Mouse (Mus musculus) hindbrain, embryonic 15.5 days (tissue): ENCODE results near the gene St3gal3. TPM values are rescaled to one million over a fixed set of nuclear protein-coding genes. Genes with fewer than 3 reads are reported as not detected.

Source experiments
- ATAC-seq: fragments of 200-750 bp; cut with Nextera tagmentation; 2 replicates; pipeline ENCODE4 v1.8.0; 2017; ENCODE audit warnings: low read depth, moderate number of reproducible peaks, moderate TSS enrichment; ENCODE audit not compliant: low FRiP score
- H3K27ac ChIP-seq: fragments of 300-500 bp; sonication (generic); replicated peaks from 2 replicates; pipeline ENCODE4 v1.5.1; 2015; ENCODE audit warnings: mild to moderate bottlenecking, inconsistent platforms
- H3K27me3 ChIP-seq: fragments of 300-500 bp; sonication (generic); 2 replicates; pipeline ENCODE4 v1.6.1; 2015; ENCODE audit warnings: control low read depth, inconsistent platforms
- H3K36me3 ChIP-seq: fragments of 300-500 bp; sonication (generic); 2 replicates; pipeline ENCODE4 v1.6.1; 2015; ENCODE audit warnings: control low read depth, inconsistent platforms
- H3K4me1 ChIP-seq: fragments of 300-500 bp; sonication (generic); replicated peaks from 2 replicates; pipeline ENCODE4 v1.6.1; 2015; ENCODE audit warnings: control low read depth, inconsistent platforms
- H3K4me2 ChIP-seq: fragments of 300-500 bp; sonication (generic); 2 replicates; pipeline ENCODE4 v1.6.1; 2015; ENCODE audit warnings: moderate library complexity, mild to moderate bottlenecking, inconsistent platforms
- H3K4me3 ChIP-seq: fragments of 300-500 bp; sonication (generic); 2 replicates; pipeline ENCODE4 v1.5.1; 2015; ENCODE audit warnings: mild to moderate bottlenecking, inconsistent platforms
- H3K9ac ChIP-seq: fragments of 300-500 bp; sonication (generic); 2 replicates; pipeline ENCODE4 v1.6.1; 2015; ENCODE audit warnings: inconsistent platforms
- H3K9me3 ChIP-seq: fragments of 300-500 bp; sonication (generic); 2 replicates; pipeline ENCODE4 v1.6.1; 2016; ENCODE audit warnings: control low read depth, inconsistent platforms
- WGBS: fragments of 180-500 bp; shearing (Covaris S2); methylation state at CpG from one replicate; pipeline ENCODE4 v1.1.7; 2015; 5-methylcytosine and 5-hydroxymethylcytosine counted together
- polyA plus RNA-seq: library from polyadenylated mRNA; unstranded; fragments of >200 nt; fragmentation: Nextera tagmentation; extraction: Ambion mirVana; gene quantifications from 2 replicates; pipeline ENCODE4 v1.2.1, GENCODE M21; 2015

Gene St3gal3
- polyA plus RNA-seq, 1 experiment from 2014 or later: 15.0 TPM

DNA sequence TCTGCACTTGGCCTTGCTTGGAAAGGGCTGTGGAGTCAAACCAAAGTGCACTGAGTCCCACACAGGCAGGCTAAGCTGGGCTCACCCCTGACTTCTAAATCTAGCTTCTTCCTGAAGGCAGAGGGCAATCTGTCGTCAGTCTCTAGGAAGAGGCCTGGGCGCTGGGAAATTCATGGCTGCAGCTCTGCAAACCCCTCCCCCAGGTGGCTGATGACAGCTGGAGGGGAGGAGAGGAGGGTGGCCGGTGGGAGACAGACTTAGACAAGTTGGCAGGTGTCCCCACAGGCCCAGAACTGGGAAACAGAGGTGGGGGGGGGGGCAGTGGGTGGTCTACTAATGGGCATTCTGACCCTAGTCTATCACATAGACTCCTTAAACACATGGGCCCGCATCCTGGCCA is 177.2 kb downstream of the St3gal3 start:
- Histone ChIP-seq H3K27me3 (no peaks in the 10 kb centered on the region), H3K36me3 (peaks cover 2% of the 10 kb centered on the region), H3K4me1 (no peaks in the 10 kb centered on the region), H3K9me3 (no peaks in the 10 kb centered on the region), H3K9ac (no peak overlapping the region), H3K27ac (no peak overlapping the region), H3K4me2 (no peak overlapping the region), H3K4me3 (no peak overlapping the region)
- WGBS: 57% methylated on average over 4 of the region's 4 CpGs
- no peak for ATAC-seq

DNA sequence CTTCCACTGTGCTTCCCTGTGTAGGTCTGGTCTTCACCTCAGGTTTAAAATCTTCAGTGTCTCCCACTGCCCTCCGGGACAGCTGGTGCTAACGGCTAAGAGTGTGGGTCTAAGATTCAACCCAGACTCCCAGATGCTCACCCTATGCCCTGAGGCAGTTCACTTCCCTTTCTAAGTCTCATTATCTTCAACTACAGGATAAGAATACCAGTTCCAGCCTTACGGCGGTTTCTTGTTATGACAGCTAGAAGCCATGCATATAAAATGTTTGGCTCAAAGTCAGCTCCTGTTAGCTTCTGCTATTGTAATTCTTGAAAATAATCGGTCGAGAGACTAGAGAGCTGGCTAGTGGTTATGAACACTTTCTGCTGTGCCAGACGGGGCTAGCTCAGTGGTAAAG is 187.2 kb downstream of the St3gal3 start:
- Histone ChIP-seq H3K4me1 (no peaks in the 10 kb centered on the region), H3K9ac (no peak overlapping the region), H3K4me2 (no peak overlapping the region), H3K9me3 (no peaks in the 10 kb centered on the region), H3K4me3 (no peak overlapping the region), H3K27ac (no peak overlapping the region), H3K27me3 (no peaks in the 10 kb centered on the region), H3K36me3 (peaks cover 3% of the 10 kb centered on the region; the same call in 1 of the 2 replicates)
- no peak for ATAC-seq
- WGBS: 75% methylated on average over 7 of the region's 7 CpGs

DNA sequence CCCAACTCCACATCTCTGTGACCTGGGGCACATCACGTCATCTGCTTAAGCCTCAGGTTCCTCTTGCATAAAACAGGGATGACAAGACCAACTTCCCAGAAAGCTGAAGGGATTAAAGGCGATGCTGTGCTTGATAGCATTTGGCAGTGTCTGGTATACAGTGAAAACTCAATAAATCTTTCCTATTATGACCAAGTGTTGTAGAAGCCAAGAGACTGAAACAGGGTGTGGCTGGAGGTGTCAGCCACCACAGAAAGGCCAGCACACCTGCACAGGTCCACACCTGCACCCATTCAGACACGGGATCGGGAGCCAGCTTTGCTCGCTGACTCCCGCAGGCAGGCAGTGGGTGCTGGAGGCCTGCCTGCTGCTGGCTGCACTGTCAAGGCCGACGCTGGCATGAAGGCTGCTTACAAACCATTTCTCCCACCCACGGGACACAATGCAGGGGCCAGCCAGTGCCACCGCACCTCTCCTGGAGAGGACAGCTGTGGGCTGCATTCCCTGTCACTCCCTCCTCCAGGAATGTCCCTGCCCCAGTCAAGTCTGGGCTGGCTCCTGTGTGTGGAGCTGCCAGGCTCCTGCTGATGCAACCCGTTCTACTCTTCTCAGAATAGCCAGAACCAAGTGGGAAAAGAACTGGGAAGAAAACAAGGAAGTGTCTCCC is 187.9 kb downstream of the St3gal3 start:
- 87% methylated on average over 11 of the region's 11 CpGs for WGBS
- Histone ChIP-seq H3K4me2 (no peak overlapping the region), H3K9me3 (no peaks in the 10 kb centered on the region), H3K36me3 (no peaks in the 10 kb centered on the region), H3K4me1 (no peaks in the 10 kb centered on the region), H3K27me3 (no peaks in the 10 kb centered on the region), H3K27ac (no peak overlapping the region), H3K4me3 (no peak overlapping the region), H3K9ac (no peak overlapping the region)
- 0 out of 2 replicates have a peak, but pooled peaks have one; percentile 19 for ATAC-seq

DNA sequence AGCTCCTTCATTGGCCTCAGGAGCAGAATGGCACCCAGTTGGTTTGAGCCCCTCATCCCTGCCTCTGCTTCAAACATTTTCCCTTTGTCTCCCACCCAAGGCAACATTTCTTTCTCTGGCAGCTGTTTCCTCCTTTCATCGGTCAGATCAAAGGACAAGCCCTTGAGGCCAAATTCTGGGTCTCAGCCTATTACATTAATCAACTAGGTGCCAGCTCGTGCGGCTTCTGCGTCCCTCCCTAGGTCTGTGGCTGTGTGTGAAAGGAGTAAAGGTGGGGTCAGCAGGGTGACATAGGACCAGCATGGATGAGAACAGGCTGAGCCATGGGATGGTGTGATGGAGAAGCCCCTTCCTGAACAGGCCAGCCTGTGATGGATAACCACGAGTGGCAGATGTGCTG is 191.4 kb downstream of the St3gal3 start:
- 36% methylated on average over 5 of the region's 5 CpGs for WGBS
- Histone ChIP-seq H3K36me3 (no peaks in the 10 kb centered on the region), H3K9me3 (no peaks in the 10 kb centered on the region), H3K9ac (no peak overlapping the region), H3K4me1 (no peaks in the 10 kb centered on the region), H3K4me3 (no peak overlapping the region), H3K27me3 (no peaks in the 10 kb centered on the region), H3K4me2 (no peak overlapping the region), H3K27ac (no peak overlapping the region)
- ATAC-seq: 0 out of 2 replicates have a peak, but pooled peaks have one; percentile 23

DNA sequence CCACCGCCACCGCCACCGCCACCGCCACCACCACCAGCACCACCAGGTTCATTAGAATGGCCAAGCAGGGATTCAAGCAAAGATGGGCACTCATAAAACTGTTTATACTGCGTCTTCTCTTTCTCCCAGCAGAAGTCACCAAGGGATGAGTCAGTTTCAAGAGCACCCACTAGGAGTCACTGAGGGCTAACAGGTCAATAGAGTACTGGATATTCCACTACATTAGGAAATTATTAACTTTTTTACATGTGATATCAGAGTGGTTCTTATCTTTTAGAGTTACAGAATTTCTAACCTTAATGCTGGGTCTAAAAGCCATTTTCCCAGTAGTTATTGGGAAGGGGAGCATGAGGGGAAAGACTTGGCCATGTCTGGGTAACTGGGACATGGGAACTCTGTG is 197.8 kb downstream of the St3gal3 start:
- Histone ChIP-seq H3K27me3 (no peaks in the 10 kb centered on the region), H3K9ac (no peak overlapping the region), H3K36me3 (no peaks in the 10 kb centered on the region), H3K4me1 (no peaks in the 10 kb centered on the region), H3K27ac (no peak overlapping the region), H3K9me3 (no peaks in the 10 kb centered on the region), H3K4me2 (no peak overlapping the region), H3K4me3 (no peak overlapping the region)
- 95% methylated on average over 5 of the region's 5 CpGs for WGBS
- ATAC-seq: no peak

DNA sequence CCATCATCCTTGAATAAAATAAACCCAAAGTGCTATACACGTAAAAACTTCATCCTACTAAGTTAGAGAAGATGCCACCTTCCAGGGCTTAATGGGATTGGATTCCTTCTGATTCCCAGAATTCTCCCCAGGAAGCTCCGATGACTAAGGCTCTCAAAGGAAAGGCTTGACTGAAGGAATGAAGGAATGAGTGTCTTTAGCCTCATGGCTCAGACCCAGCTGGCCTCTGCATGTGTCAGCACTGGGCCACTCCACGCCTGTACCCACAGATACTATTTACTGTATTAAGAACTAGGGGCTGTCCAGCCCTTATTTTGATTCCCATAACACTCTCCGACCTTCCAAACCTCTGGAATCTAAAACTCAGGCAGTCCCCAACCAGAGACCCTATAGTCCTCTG is 200.6 kb downstream of the St3gal3 start:
- Histone ChIP-seq H3K4me1 (peaks cover 8% of the 10 kb centered on the region), H3K4me2 (no peak overlapping the region), H3K4me3 (no peak overlapping the region), H3K9ac (no peak overlapping the region), H3K9me3 (no peaks in the 10 kb centered on the region), H3K27me3 (peaks cover 15% of the 10 kb centered on the region), H3K36me3 (no peaks in the 10 kb centered on the region), H3K27ac (no peak overlapping the region)
- no peak for ATAC-seq
- 93% methylated on average over 4 of the region's 4 CpGs for WGBS

DNA sequence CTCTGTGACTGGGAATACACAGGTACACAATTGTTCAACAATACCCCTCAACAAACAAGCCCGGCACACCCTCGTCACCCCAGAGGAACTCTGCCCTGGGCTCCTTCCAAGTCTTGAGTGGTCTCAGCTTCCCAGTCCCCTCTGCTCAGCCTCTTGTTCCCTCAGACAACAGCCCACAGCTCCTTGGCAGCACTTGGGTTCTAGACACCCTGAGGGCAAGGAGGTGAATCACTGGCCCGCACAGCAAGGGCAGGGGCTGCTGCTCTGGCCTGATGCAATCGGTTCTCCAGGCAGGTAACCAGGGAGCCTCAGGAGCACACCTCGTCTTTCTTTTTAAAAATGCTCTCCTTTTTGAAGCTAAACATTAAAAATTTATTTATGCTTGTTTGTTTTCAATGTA is 201.5 kb downstream of the St3gal3 start:
- Histone ChIP-seq H3K4me2 (no peak overlapping the region), H3K9me3 (no peaks in the 10 kb centered on the region), H3K4me3 (no peak overlapping the region), H3K4me1 (peaks cover 13% of the 10 kb centered on the region), H3K27ac (no peak overlapping the region), H3K36me3 (no peaks in the 10 kb centered on the region), H3K9ac (no peak overlapping the region), H3K27me3 (peaks cover 23% of the 10 kb centered on the region)
- 90% methylated on average over 5 of the region's 5 CpGs for WGBS
- ATAC-seq: no peak

DNA sequence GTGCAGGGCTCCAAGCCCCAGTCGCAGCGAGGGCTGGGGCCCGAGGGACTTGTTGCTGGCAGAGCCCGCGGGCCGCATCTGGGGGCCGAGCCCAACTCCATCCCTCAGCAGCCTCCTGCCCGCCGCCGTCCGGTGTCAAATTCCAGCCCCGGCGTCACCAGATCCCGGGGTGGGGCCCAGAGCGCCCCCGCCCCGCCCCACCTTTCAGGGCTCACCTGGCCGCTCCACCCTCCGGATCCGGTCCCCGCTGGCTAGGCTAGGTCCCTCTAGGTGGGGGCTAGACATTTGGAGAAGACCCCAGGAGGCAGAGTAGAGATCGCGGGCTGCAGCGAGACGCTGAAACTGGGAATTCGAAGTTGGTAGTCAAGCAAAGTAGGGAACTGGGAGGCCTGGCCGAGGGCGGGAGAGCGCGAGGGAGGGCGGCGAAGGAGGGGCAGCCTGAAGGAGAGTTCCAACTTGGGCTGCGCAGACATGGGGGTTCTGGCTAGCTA is 205.3 kb downstream of the St3gal3 start, which contains the start of gene Artn:
Gene Artn (minus strand): TSS at position 373 of the 491 bp plus-strand sequence.
- peaks cover 28% of the 10 kb centered on the region for H3K4me1 ChIP-seq
- H3K9me3 ChIP-seq: no peaks in the 10 kb centered on the region
- H3K4me2 ChIP-seq: peak within 1 kb of the TSS; percentile 55
- WGBS: 1% methylated on average over 33 of the region's 33 CpGs
- no peaks in the 10 kb centered on the region for H3K36me3 ChIP-seq
- peak within 1 kb of the TSS; percentile 26 for H3K4me3 ChIP-seq
- ATAC-seq: no peak
- no peak within 1 kb of the TSS for H3K27ac ChIP-seq
- H3K9ac ChIP-seq: 0 out of 2 replicates have a peak within 1 kb of the TSS, but pooled peaks have one; percentile 7
- peaks cover 28% of the 10 kb centered on the region for H3K27me3 ChIP-seq

DNA sequence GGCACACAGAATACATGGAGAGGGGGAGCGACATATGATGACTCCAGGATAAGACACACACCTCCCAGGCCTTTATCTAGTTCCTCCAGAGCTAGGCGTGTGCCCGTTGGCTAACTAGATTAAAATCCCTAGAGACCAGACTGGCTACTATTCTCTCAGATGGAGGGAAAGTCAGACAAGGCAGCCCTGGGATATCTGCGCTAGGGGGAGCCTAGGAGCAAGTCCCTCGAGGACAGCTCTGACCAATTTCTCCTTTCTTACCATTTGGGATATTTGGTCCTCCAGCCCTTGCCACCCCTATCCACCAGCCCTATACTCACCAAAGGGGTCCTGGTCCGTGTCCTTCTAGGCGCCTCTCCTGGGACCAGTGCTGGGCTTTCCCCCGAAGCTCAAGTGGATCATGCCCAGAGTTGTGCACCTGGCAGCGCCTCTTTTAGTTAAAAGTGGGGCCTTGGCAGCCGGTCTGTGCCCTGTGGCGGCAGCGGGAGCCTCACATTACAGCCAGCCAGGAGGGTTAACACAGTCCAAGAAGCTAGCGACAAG is 205.9 kb downstream of the St3gal3 start:
- Histone ChIP-seq H3K27ac (no peak overlapping the region), H3K4me3 (no peak overlapping the region), H3K27me3 (peaks cover 28% of the 10 kb centered on the region), H3K4me1 (peaks cover 28% of the 10 kb centered on the region), H3K9ac (no peak overlapping the region), H3K4me2 (peak overlapping the region; percentile 55), H3K36me3 (no peaks in the 10 kb centered on the region), H3K9me3 (no peaks in the 10 kb centered on the region)
- no peak for ATAC-seq
- 2% methylated on average over 13 of the region's 13 CpGs for WGBS

DNA sequence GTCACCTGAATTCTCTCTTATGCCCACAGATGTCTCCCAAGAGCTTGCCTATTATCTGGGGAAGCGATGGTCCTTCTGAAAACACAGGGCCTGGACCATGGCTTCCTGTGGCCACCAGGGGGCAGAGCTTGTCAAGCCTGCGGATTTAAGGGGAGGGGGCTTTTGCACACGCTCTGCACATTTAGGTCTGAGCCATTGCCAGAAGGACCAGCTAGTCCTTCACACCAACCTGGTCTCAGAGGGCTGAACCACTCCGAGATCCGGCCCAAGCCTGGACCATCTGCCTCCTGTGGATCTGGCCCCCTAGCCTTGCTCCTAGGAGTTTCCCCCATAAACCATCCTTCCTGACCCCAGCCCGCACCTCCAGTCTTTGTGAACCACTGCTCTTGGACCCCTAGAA is 206.5 kb downstream of the St3gal3 start:
- Histone ChIP-seq H3K4me1 (peaks cover 28% of the 10 kb centered on the region), H3K9me3 (no peaks in the 10 kb centered on the region), H3K9ac (no peak overlapping the region), H3K27me3 (peaks cover 28% of the 10 kb centered on the region), H3K4me2 (no peak overlapping the region), H3K4me3 (no peak overlapping the region), H3K27ac (no peak overlapping the region), H3K36me3 (no peaks in the 10 kb centered on the region)
- peak; percentile 32 for ATAC-seq
- 13% methylated on average over 6 of the region's 6 CpGs for WGBS

DNA sequence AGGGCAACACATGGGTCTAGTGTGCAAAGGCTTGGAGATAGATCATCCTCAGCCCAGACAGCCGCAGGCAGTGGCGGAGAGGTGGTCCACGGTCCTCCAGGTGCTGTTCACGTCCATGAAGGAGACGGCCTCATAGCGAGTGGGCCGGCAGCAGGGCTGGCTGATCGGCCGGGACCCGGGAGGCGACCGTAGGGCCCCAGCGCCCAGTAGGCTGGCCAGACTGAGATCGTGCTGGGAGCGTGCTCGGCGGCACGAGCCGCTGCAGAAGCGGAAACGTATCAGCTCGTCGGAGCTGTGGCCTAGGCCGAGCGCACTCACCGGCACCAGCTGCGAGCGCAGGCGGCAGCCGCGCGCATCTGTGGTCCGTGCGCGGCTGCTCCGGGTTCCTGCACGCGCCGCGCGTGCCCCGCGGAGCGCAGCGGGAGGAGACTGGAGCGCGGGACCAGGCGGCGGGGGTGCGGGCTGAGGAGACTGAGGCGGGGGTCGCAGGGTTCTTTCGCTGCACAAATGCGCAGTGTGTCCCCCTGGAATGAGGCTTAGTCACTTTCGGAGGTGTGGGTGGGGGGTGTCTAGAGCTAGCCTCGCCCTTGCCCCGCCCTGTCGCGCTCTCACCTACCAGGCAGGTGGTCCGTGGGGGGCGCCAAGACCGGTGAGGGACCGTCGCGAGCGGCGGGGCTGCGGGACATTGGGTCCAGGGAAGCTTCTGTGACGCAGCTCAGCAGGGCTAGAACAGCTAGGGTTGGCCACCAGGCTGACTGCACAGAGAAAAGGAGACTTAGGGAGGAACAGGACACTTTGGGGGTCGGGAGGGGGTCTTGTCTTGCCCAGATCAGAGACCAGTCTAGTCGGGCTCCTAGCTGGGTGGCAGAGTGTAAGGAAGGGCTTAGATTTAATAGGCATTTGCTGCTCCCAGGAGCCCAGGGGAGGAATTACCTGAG is 207.9 kb downstream of the St3gal3 start:
- Histone ChIP-seq H3K4me1 (peaks cover 28% of the 10 kb centered on the region), H3K9ac (peak overlapping the region; percentile 49), H3K36me3 (no peaks in the 10 kb centered on the region), H3K4me3 (peak overlapping the region; percentile 44), H3K27ac (no peak overlapping the region), H3K9me3 (no peaks in the 10 kb centered on the region), H3K27me3 (peaks cover 28% of the 10 kb centered on the region), H3K4me2 (peak overlapping the region; percentile 79)
- WGBS: 1% methylated on average over 66 of the region's 71 CpGs
- ATAC-seq: peak; percentile 83

DNA sequence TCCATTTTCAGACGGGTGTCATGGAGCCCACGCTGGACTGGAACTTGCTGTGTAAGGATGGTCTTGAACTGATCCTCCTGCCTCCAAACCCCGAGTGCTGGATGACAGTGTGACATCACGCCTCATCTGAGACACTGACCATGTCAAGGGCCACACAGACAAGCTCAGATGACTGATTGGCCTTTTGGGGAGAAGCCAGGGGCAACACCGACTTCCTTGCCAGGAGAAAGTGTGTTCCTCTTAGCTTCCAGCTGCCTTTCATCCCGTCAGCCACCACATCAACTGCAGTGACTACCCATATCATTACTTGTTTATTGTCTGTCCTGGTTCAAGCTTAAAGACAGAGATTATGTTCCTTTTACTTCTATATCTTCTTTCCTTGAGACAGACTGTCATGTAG is 209.8 kb downstream of the St3gal3 start:
- ATAC-seq: no peak
- Histone ChIP-seq H3K4me3 (no peak overlapping the region), H3K27ac (no peak overlapping the region), H3K4me1 (peaks cover 28% of the 10 kb centered on the region), H3K9ac (no peak overlapping the region), H3K9me3 (no peaks in the 10 kb centered on the region), H3K27me3 (peaks cover 22% of the 10 kb centered on the region), H3K4me2 (no peak overlapping the region), H3K36me3 (no peaks in the 10 kb centered on the region)
- WGBS: 62% methylated on average over 4 of the region's 6 CpGs
